Mouse (Mus musculus) liver, embryonic 16.5 days (tissue): ENCODE data around the gene Ifnar2. TPM values are rescaled to one million over a fixed set of nuclear protein-coding genes. Genes with fewer than 3 reads are reported as not detected.

Source experiments
- ATAC-seq: fragments of 200-750 bp; cut with Nextera tagmentation; 2 replicates; pipeline ENCODE4 v1.8.0; 2017; ENCODE audit warnings: low read depth, mild to moderate bottlenecking, moderate number of reproducible peaks, moderate library complexity
- H3K27ac ChIP-seq: fragments of 300-500 bp; sonication (generic); 2 replicates; pipeline ENCODE4 v1.5.1; 2014; ENCODE audit warnings: mild to moderate bottlenecking, low read length
- H3K27me3 ChIP-seq: fragments of 300-500 bp; sonication (generic); 2 replicates; pipeline ENCODE4 v1.6.1; 2014; ENCODE audit warnings: low read depth, low read length, mixed read lengths; ENCODE audit not compliant: control insufficient read depth, insufficient read depth
- H3K36me3 ChIP-seq: fragments of 300-500 bp; sonication (generic); 2 replicates; pipeline ENCODE4 v1.6.1; 2014; ENCODE audit warnings: mild to moderate bottlenecking; ENCODE audit not compliant: control insufficient read depth, insufficient read depth
- H3K4me1 ChIP-seq: fragments of 300-500 bp; sonication (generic); 2 replicates; pipeline ENCODE4 v1.6.1; 2014; ENCODE audit warnings: low read depth, low read length, mixed read lengths; ENCODE audit not compliant: control insufficient read depth
- H3K4me2 ChIP-seq: fragments of 300-500 bp; sonication (generic); 2 replicates; pipeline ENCODE4 v1.6.1; 2014; ENCODE audit warnings: low read depth, low read length, mixed read lengths
- H3K4me3 ChIP-seq: fragments of 300-500 bp; sonication (generic); 2 replicates; pipeline ENCODE4 v1.5.1; 2014; ENCODE audit warnings: low read depth, mild to moderate bottlenecking, low read length
- H3K9ac ChIP-seq: fragments of 300-500 bp; sonication (generic); 2 replicates; pipeline ENCODE4 v1.6.1; 2014; ENCODE audit warnings: low read depth, low read length
- H3K9me3 ChIP-seq: fragments of 300-500 bp; sonication (generic); replicated peaks from 2 replicates; pipeline ENCODE4 v1.6.1; 2016; ENCODE audit warnings: low read length; ENCODE audit not compliant: control insufficient read depth
- WGBS: fragments of 180-500 bp; shearing (Covaris S2); extraction: QIAGEN DNeasy Blood & Tissue Kit; methylation state at CpG from one replicate; pipeline ENCODE4 v1.1.7; 2014; ENCODE audit not compliant: insufficient replicate concordance; 5-methylcytosine and 5-hydroxymethylcytosine counted together
- polyA plus RNA-seq: library from polyadenylated mRNA; unstranded; fragments of >200 nt; fragmentation: Nextera tagmentation; extraction: Ambion mirVana; gene quantifications from 2 replicates; pipeline ENCODE4 v1.2.1, GENCODE M21; 2015

The Ifnar2 gene
- polyA plus RNA-seq, 1 experiment from 2014 or later = 95.8 TPM

- peak; percentile 97 for ATAC-seq
These were observed 69.2 kb downstream of the Ifnar2 start for GRCm38 (mm10) chr16:91441811-91442240.

GRCm38 (mm10) chr16:91442446-91442845, 69.9 kb downstream of the Ifnar2 start:
- peak; percentile 49 for ATAC-seq
- peaks cover 58% of the 10 kb centered on the region for H3K4me1 ChIP-seq

More at GRCm38 (mm10) chr16:91441811-91442240, 69.2 kb downstream of the Ifnar2 start:
- H3K4me1 ChIP-seq = peaks cover 52% of the 10 kb centered on the region
- 23% methylated on average over 7 of the region's 7 CpGs for WGBS
- peaks cover 3% of the 10 kb centered on the region; the same call in 1 of the 2 replicates for H3K9me3 ChIP-seq
- H3K36me3 ChIP-seq = no peaks in the 10 kb centered on the region
- peak overlapping the region; percentile 77 for H3K9ac ChIP-seq
- H3K27me3 ChIP-seq = no peaks in the 10 kb centered on the region
- H3K27ac ChIP-seq = peak overlapping the region; percentile 100
- peak overlapping the region; percentile 42 for H3K4me3 ChIP-seq
- peak overlapping the region; percentile 70 for H3K4me2 ChIP-seq

DNA sequence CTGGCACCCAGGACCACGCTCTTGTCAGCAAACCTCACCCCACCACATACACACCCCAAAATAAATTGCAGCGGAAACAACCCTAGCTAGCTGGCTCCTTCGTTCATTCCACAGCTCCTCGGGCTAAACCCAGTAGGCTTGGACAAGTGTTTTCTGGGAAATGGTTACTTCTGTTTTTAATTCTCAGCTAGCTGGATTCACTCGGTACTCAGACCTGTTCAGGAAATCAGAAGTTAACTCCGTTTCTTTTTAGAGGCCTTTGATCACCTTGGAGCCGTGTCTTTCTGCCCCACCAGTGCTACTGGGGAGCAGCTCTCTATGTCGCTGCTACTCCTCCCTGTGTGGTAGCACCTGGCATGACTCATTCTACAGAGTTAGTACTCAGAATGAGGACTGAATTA, 70.6 kb downstream of the Ifnar2 start:
- no peaks in the 10 kb centered on the region for H3K27me3 ChIP-seq
- H3K9ac ChIP-seq = peak overlapping the region; percentile 77
- H3K27ac ChIP-seq = peak overlapping the region; percentile 100
- H3K4me1 ChIP-seq = peaks cover 64% of the 10 kb centered on the region
- H3K9me3 ChIP-seq = peaks cover 3% of the 10 kb centered on the region; the same call in 1 of the 2 replicates
- no peak for ATAC-seq
- no peaks in the 10 kb centered on the region for H3K36me3 ChIP-seq
- WGBS = 59% methylated on average over 8 of the region's 8 CpGs
- no peak overlapping the region for H3K4me3 ChIP-seq
- peak overlapping the region; percentile 52 for H3K4me2 ChIP-seq

More at GRCm38 (mm10) chr16:91442446-91442845, 69.9 kb downstream of the Ifnar2 start:
- Histone ChIP-seq H3K36me3 (no peaks in the 10 kb centered on the region), H3K9me3 (peaks cover 3% of the 10 kb centered on the region; the same call in 1 of the 2 replicates), H3K9ac (peak overlapping the region; percentile 77), H3K4me2 (peak overlapping the region; percentile 52), H3K27ac (peak overlapping the region; percentile 100), H3K4me3 (no peak overlapping the region), H3K27me3 (no peaks in the 10 kb centered on the region)
- WGBS = 22% methylated on average over 4 of the region's 4 CpGs

- Histone ChIP-seq H3K9me3 (peaks cover 3% of the 10 kb centered on the region; the same call in 1 of the 2 replicates), H3K4me2 (no peak overlapping the region), H3K27ac (peak overlapping the region; percentile 22; the same call in 1 of the 2 replicates), H3K36me3 (no peaks in the 10 kb centered on the region), H3K9ac (no peak overlapping the region), H3K4me1 (peaks cover 67% of the 10 kb centered on the region), H3K27me3 (no peaks in the 10 kb centered on the region), H3K4me3 (no peak overlapping the region)
- ATAC-seq = no peak
- 77% methylated on average over 4 of the region's 4 CpGs for WGBS
These were observed 72.3 kb downstream of the Ifnar2 start for GRCm38 (mm10) chr16:91444847-91445246.

GRCm38 (mm10) chr16:91445566-91445965, 73.0 kb downstream of the Ifnar2 start:
- WGBS = 62% methylated on average over 5 of the region's 5 CpGs
- no peak for ATAC-seq
- Histone ChIP-seq H3K4me3 (no peak overlapping the region), H3K36me3 (no peaks in the 10 kb centered on the region), H3K4me2 (no peak overlapping the region), H3K27ac (peak overlapping the region; percentile 22; the same call in 1 of the 2 replicates), H3K9ac (no peak overlapping the region), H3K9me3 (peaks cover 3% of the 10 kb centered on the region; the same call in 1 of the 2 replicates), H3K4me1 (peaks cover 70% of the 10 kb centered on the region), H3K27me3 (no peaks in the 10 kb centered on the region)

GRCm38 (mm10) chr16:91446778-91447511, 74.4 kb downstream of the Ifnar2 start:
- no peak overlapping the region for H3K4me3 ChIP-seq
- ATAC-seq = peak; percentile 13
- H3K4me1 ChIP-seq = peaks cover 60% of the 10 kb centered on the region
- H3K9me3 ChIP-seq = peaks cover 3% of the 10 kb centered on the region; the same call in 1 of the 2 replicates
- no peaks in the 10 kb centered on the region for H3K27me3 ChIP-seq
- peak overlapping the region; percentile 54 for H3K9ac ChIP-seq
- WGBS = 47% methylated on average over 8 of the region's 8 CpGs
- H3K4me2 ChIP-seq = peak overlapping the region; percentile 38
- H3K36me3 ChIP-seq = no peaks in the 10 kb centered on the region
- peak overlapping the region; percentile 90 for H3K27ac ChIP-seq

- peaks cover 3% of the 10 kb centered on the region; the same call in 1 of the 2 replicates for H3K9me3 ChIP-seq
- ATAC-seq = peak; percentile 22; the same call in 1 of the 2 replicates
- no peaks in the 10 kb centered on the region for H3K36me3 ChIP-seq
- no peaks in the 10 kb centered on the region for H3K27me3 ChIP-seq
- H3K4me1 ChIP-seq = peaks cover 60% of the 10 kb centered on the region
- peak overlapping the region; percentile 54 for H3K9ac ChIP-seq
- H3K4me3 ChIP-seq = no peak overlapping the region
- peak overlapping the region; percentile 90 for H3K27ac ChIP-seq
- WGBS = 59% methylated on average over 6 of the region's 6 CpGs
- peak overlapping the region; percentile 38 for H3K4me2 ChIP-seq
These were observed 74.9 kb downstream of the Ifnar2 start for GRCm38 (mm10) chr16:91447512-91447900.

DNA sequence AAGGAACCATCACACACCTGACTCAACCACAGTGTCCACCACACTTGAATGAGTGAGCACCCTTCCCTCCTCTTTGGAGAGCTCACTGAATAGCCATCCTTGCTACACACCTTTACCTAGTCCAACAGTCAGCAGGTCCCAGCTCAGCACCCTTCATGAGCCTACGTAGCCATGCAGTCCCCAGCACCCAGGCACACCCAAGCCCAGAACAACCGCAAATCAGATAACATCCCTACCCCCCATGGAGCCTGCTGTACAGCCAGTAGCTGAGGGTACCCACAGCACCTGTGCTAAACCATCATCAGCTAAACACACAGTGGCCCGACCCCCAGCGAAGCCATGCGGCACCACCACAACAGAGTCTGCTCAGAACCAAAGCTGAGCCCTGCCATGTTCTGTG, 75.5 kb downstream of the Ifnar2 start:
- peak; percentile 77 for ATAC-seq
- H3K4me2 ChIP-seq = peak overlapping the region; percentile 38

GRCm38 (mm10) chr16:91448895-91449294, 76.3 kb downstream of the Ifnar2 start:
- H3K4me1 ChIP-seq = peaks cover 51% of the 10 kb centered on the region

More for the DNA sequence above, 75.5 kb downstream of the Ifnar2 start:
- H3K4me1 ChIP-seq = peaks cover 55% of the 10 kb centered on the region
- no peak overlapping the region for H3K4me3 ChIP-seq
- WGBS = 48% methylated on average over 5 of the region's 5 CpGs
- peak overlapping the region; percentile 54 for H3K9ac ChIP-seq
- peak overlapping the region; percentile 90 for H3K27ac ChIP-seq
- H3K9me3 ChIP-seq = peaks cover 3% of the 10 kb centered on the region; the same call in 1 of the 2 replicates
- no peaks in the 10 kb centered on the region for H3K36me3 ChIP-seq
- H3K27me3 ChIP-seq = no peaks in the 10 kb centered on the region

More at GRCm38 (mm10) chr16:91448895-91449294, 76.3 kb downstream of the Ifnar2 start:
- Histone ChIP-seq H3K9ac (peak overlapping the region; percentile 36), H3K27ac (peak overlapping the region; percentile 90), H3K27me3 (no peaks in the 10 kb centered on the region), H3K36me3 (no peaks in the 10 kb centered on the region), H3K4me2 (no peak overlapping the region), H3K4me3 (no peak overlapping the region), H3K9me3 (peaks cover 2% of the 10 kb centered on the region; the same call in 1 of the 2 replicates)
- WGBS = 40% methylated on average over 7 of the region's 7 CpGs
- ATAC-seq = peak; percentile 57
